Mouse (Mus musculus) hindbrain, embryonic 11.5 days (tissue): ENCODE results near the gene 4930455H04Rik. TPM values are rescaled to one million over a fixed set of nuclear protein-coding genes. Genes with fewer than 3 reads are reported as not detected.

Source experiments
- ATAC-seq: fragments of 200-750 bp; cut with Nextera tagmentation; 2 replicates; pipeline ENCODE4 v1.8.0; 2017; ENCODE audit warnings: mild to moderate bottlenecking, moderate TSS enrichment, moderate library complexity; ENCODE audit not compliant: low FRiP score
- DNase-seq: peaks from one replicate; pipeline ENCODE4 v3.0.0-alpha.2; 2015; ENCODE audit warnings: low spot score
- H3K27ac ChIP-seq: fragments of 300-500 bp; sonication (generic); 2 replicates; pipeline ENCODE4 v1.5.1; 2014; ENCODE audit warnings: mild to moderate bottlenecking, low read depth, low read length
- H3K27me3 ChIP-seq: fragments of 300-500 bp; sonication (generic); 2 replicates; pipeline ENCODE4 v1.6.1; 2014; ENCODE audit warnings: mild to moderate bottlenecking, low read length, moderate library complexity, mixed read lengths; ENCODE audit not compliant: control insufficient read depth, insufficient read depth
- H3K36me3 ChIP-seq: fragments of 300-500 bp; sonication (generic); 2 replicates; pipeline ENCODE4 v1.6.1; 2014; ENCODE audit warnings: mild to moderate bottlenecking, low read length, moderate library complexity, mixed read lengths; ENCODE audit not compliant: control insufficient read depth, insufficient read depth
- H3K4me1 ChIP-seq: fragments of 300-500 bp; sonication (generic); replicated peaks from 2 replicates; pipeline ENCODE4 v1.6.1; 2014; ENCODE audit warnings: low read length, mixed read lengths; ENCODE audit not compliant: control insufficient read depth, insufficient read depth
- H3K4me2 ChIP-seq: fragments of 300-500 bp; sonication (generic); replicated peaks from 2 replicates; pipeline ENCODE4 v1.6.1; 2014; ENCODE audit warnings: mild to moderate bottlenecking, low read depth, low read length
- H3K4me3 ChIP-seq: fragments of 300-500 bp; sonication (generic); 2 replicates; pipeline ENCODE4 v1.5.1; 2014; ENCODE audit warnings: low read depth, low read length
- H3K9ac ChIP-seq: fragments of 300-500 bp; sonication (generic); 2 replicates; pipeline ENCODE4 v1.6.1; 2014; ENCODE audit warnings: low read depth, low read length
- H3K9me3 ChIP-seq: fragments of 300-500 bp; sonication (generic); 2 replicates; pipeline ENCODE4 v1.6.1; 2016; ENCODE audit warnings: low read length; ENCODE audit not compliant: control insufficient read depth
- WGBS: fragments of 180-500 bp; shearing (Covaris S2); extraction: QIAGEN DNeasy Blood & Tissue Kit; methylation state at CpG from one replicate; pipeline ENCODE4 v1.1.7; 2014; 5-methylcytosine and 5-hydroxymethylcytosine counted together
- polyA plus RNA-seq: library from polyadenylated mRNA; unstranded; fragments of >200 nt; fragmentation: Nextera tagmentation; extraction: Ambion mirVana; gene quantifications from 2 replicates; pipeline ENCODE4 v1.2.1, GENCODE M21; 2014

4930455H04Rik gene
- polyA plus RNA-seq, 1 experiment from 2014 or later: not detected

- ATAC-seq (peak; percentile 88), DNase-seq (peak; percentile 24)
- Histone ChIP-seq H3K4me1 (no peaks in the 10 kb centered on the region), H3K27me3 (no peaks in the 10 kb centered on the region; the same call in 1 of the 2 replicates), H3K4me2 (no peak overlapping the region), H3K9me3 (no peaks in the 10 kb centered on the region), H3K27ac (no peak overlapping the region), H3K9ac (no peak overlapping the region), H3K36me3 (no peaks in the 10 kb centered on the region), H3K4me3 (no peak overlapping the region)
- 36% methylated on average over 9 of the region's 9 CpGs for WGBS
These were observed 33.8 kb downstream of the 4930455H04Rik start for GRCm38 (mm10) chr3:117001686-117002485.

- no peaks in the 10 kb centered on the region; the same call in 1 of the 2 replicates for H3K27me3 ChIP-seq
- no peak overlapping the region for H3K4me3 ChIP-seq
- 75% methylated on average over 6 of the region's 6 CpGs for WGBS
- no peak overlapping the region for H3K9ac ChIP-seq
- no peak for ATAC-seq
- H3K9me3 ChIP-seq: no peaks in the 10 kb centered on the region
- no peak for DNase-seq
- H3K4me1 ChIP-seq: no peaks in the 10 kb centered on the region
- no peak overlapping the region for H3K4me2 ChIP-seq
- no peaks in the 10 kb centered on the region for H3K36me3 ChIP-seq
- no peak overlapping the region for H3K27ac ChIP-seq
These were observed 35.3 kb downstream of the 4930455H04Rik start for GRCm38 (mm10) chr3:117003379-117003778.

- no peaks in the 10 kb centered on the region; the same call in 1 of the 2 replicates for H3K27me3 ChIP-seq
- ATAC-seq (no peak), DNase-seq (no peak)
- H3K9ac ChIP-seq: no peak overlapping the region
- H3K36me3 ChIP-seq: no peaks in the 10 kb centered on the region
- H3K9me3 ChIP-seq: no peaks in the 10 kb centered on the region
- no peak overlapping the region for H3K27ac ChIP-seq
- no peaks in the 10 kb centered on the region for H3K4me1 ChIP-seq
- H3K4me2 ChIP-seq: no peak overlapping the region
- no peak overlapping the region for H3K4me3 ChIP-seq
- WGBS: 95% methylated on average over 3 of the region's 3 CpGs
These were observed 38.6 kb downstream of the 4930455H04Rik start for GRCm38 (mm10) chr3:117006636-117007035.

GRCm38 (mm10) chr3:117007340-117007739 is 39.3 kb downstream of the 4930455H04Rik start:
- H3K4me2 ChIP-seq: no peak overlapping the region
- DNase-seq (no peak), ATAC-seq (no peak)
- WGBS: 85% methylated on average over 6 of the region's 6 CpGs
- no peak overlapping the region for H3K4me3 ChIP-seq
- no peak overlapping the region for H3K9ac ChIP-seq
- no peaks in the 10 kb centered on the region for H3K36me3 ChIP-seq
- H3K4me1 ChIP-seq: no peaks in the 10 kb centered on the region
- no peak overlapping the region for H3K27ac ChIP-seq
- no peaks in the 10 kb centered on the region; the same call in 1 of the 2 replicates for H3K27me3 ChIP-seq
- no peaks in the 10 kb centered on the region for H3K9me3 ChIP-seq

GRCm38 (mm10) chr3:117010182-117010581 is 42.1 kb downstream of the 4930455H04Rik start:
- DNase-seq (no peak), ATAC-seq (no peak)
- Histone ChIP-seq H3K27me3 (no peaks in the 10 kb centered on the region), H3K9ac (no peak overlapping the region), H3K4me1 (no peaks in the 10 kb centered on the region), H3K9me3 (no peaks in the 10 kb centered on the region), H3K27ac (no peak overlapping the region), H3K36me3 (no peaks in the 10 kb centered on the region), H3K4me2 (no peak overlapping the region), H3K4me3 (no peak overlapping the region)
- 77% methylated on average over 6 of the region's 6 CpGs for WGBS

- ATAC-seq (no peak), DNase-seq (no peak)
- no peak overlapping the region for H3K4me2 ChIP-seq
- 0 out of 2 replicates have a peak, but pooled peaks cover 3% of the 10 kb centered on the region for H3K9me3 ChIP-seq
- H3K9ac ChIP-seq: no peak overlapping the region
- H3K36me3 ChIP-seq: no peaks in the 10 kb centered on the region
- 96% methylated on average over 3 of the region's 3 CpGs for WGBS
- no peak overlapping the region for H3K4me3 ChIP-seq
- H3K27me3 ChIP-seq: no peaks in the 10 kb centered on the region
- no peak overlapping the region for H3K27ac ChIP-seq
- no peaks in the 10 kb centered on the region for H3K4me1 ChIP-seq
These were observed 52.3 kb downstream of the 4930455H04Rik start for GRCm38 (mm10) chr3:117020319-117020718.

GRCm38 (mm10) chr3:117021907-117022306 is 53.8 kb downstream of the 4930455H04Rik start:
- DNase-seq (no peak), ATAC-seq (no peak)
- no peak overlapping the region for H3K27ac ChIP-seq
- H3K4me3 ChIP-seq: no peak overlapping the region
- no peaks in the 10 kb centered on the region for H3K4me1 ChIP-seq
- H3K36me3 ChIP-seq: no peaks in the 10 kb centered on the region
- H3K4me2 ChIP-seq: no peak overlapping the region
- no peak overlapping the region for H3K9ac ChIP-seq
- H3K27me3 ChIP-seq: no peaks in the 10 kb centered on the region
- 0 out of 2 replicates have a peak, but pooled peaks cover 3% of the 10 kb centered on the region for H3K9me3 ChIP-seq
- 68% methylated on average over 7 of the region's 7 CpGs for WGBS

- ATAC-seq (no peak), DNase-seq (no peak)
- Histone ChIP-seq H3K4me2 (no peak overlapping the region), H3K4me1 (no peaks in the 10 kb centered on the region), H3K27ac (no peak overlapping the region), H3K9ac (no peak overlapping the region), H3K36me3 (no peaks in the 10 kb centered on the region), H3K9me3 (no peaks in the 10 kb centered on the region), H3K4me3 (no peak overlapping the region), H3K27me3 (no peaks in the 10 kb centered on the region)
- WGBS: 85% methylated on average over 1 of the region's 1 CpGs
These were observed 56.0 kb downstream of the 4930455H04Rik start for GRCm38 (mm10) chr3:117024111-117024510.

GRCm38 (mm10) chr3:117024557-117024956 is 56.5 kb downstream of the 4930455H04Rik start:
- 78% methylated on average over 5 of the region's 5 CpGs for WGBS

More at GRCm38 (mm10) chr3:117024557-117024956, 56.5 kb downstream of the 4930455H04Rik start:
- Histone ChIP-seq H3K27me3 (no peaks in the 10 kb centered on the region), H3K9ac (no peak overlapping the region), H3K4me3 (no peak overlapping the region), H3K4me1 (no peaks in the 10 kb centered on the region), H3K4me2 (no peak overlapping the region), H3K27ac (no peak overlapping the region), H3K36me3 (no peaks in the 10 kb centered on the region), H3K9me3 (no peaks in the 10 kb centered on the region)
- no peak for ATAC-seq
- DNase-seq: no peak
